Comparison of ENCODE assay signal across 19 mouse cellular contexts in genomic region chr10:84811913-84812295, GRCm38 (mm10). TPM values are rescaled to one million over a fixed set of nuclear protein-coding genes. Genes with fewer than 3 reads are reported as not detected.
DNase-seq lines count a peak whose midpoint lies in the region; TF ChIP-seq lines count a peak whose summit lies in the region.
"Had no signal": no experiment of that assay in that cellular context is flagged by ENCODE, and none has a peak within 500 bp of the region (broad histone marks: within the 10 kb centered on the region; RNA-seq: fewer than 3 reads in every experiment).

No protein-coding gene starts in this region.

- no peaks in the 10 kb centered on the region for H3K4me1 ChIP-seq in lung, adult 2 months (ENCODE audit: control insufficient read depth, insufficient read depth, low read length)
- H3K4me1 ChIP-seq: embryonic facial prominence, embryonic 13.5 days; forebrain, embryonic 13.5 days; heart, embryonic 13.5 days had no signal

- peak; percentile 13 for DNase-seq in cerebellum, adult 11-12 months
- no peak for DNase-seq in cerebellum, adult 8-10 months
- DNase-seq in brain, adult 2 months (ENCODE audit: low read depth, low spot score), result peak; percentile 26
- DNase-seq in cerebellum, adult 9-11 months, result peak; percentile 23
- DNase-seq in cerebellum, postnatal 36 days, result peak; percentile 28 to 41
- DNase-seq in heart, adult 11 months, result no peak
- DNase-seq in lung, adult 2 months, result no peak
- DNase-seq: gastrocnemius, postnatal 25 days; heart, postnatal 36 days; kidney, adult 2 months had no signal

- no peak overlapping the region for H3K4me3 ChIP-seq in lung, adult 2 months (replicated peaks; ENCODE audit: extremely low read depth, low read depth, low read length)
- H3K4me3 ChIP-seq: embryonic facial prominence, embryonic 13.5 days; forebrain, embryonic 13.5 days; gastrocnemius, adult 2 months; heart, embryonic 13.5 days; hindbrain, embryonic 15.5 days had no signal

- TF ChIP-seq CTCF in lung, adult 2 months (IDR thresholded peaks at IDR 0.05; ENCODE audit: insufficient read depth, low read length), result no peak

- WGBS in lung, adult 2 months, result 77% methylated on average over 2 of the region's 2 CpGs

- no peak for TF ChIP-seq POLR2A in lung, adult 2 months (IDR thresholded peaks at IDR 0.05; ENCODE audit: borderline replicate concordance, extremely low read depth, low read depth, low read length)

RNA-seq across cellular contexts. Expression of gene Rfx4, which starts 56.0 kb away (rescaled TPM):
- polyA plus RNA-seq in lung, adult 2 months (2012; rRNA removed), result 0.05 and 0.13 TPM in 2 replicates
- polyA plus RNA-seq: activated CD4-positive, CD25-positive, alpha-beta regulatory T cell, adult 4 months; adrenal gland, adult 2 months; heart, embryonic 13.5 days; heart, postnatal 0 days; intestine, embryonic 16.5 days had no signal

Comparison
In these comparisons a context has a peak if more than half of its experiments do, and no peak if none do; other contexts are left out.
1. DNase-seq: peak in cerebellum, adult 11-12 months (single experiment), brain, adult 2 months (single experiment), cerebellum, adult 9-11 months (single experiment) and cerebellum, postnatal 36 days (2 of 2); none in cerebellum, adult 8-10 months (single experiment), heart, adult 11 months (single experiment) and lung, adult 2 months (single experiment).